Mouse (Mus musculus) lung, embryonic 15.5 days (tissue): ENCODE measurements around the gene Sod1. TPM values are rescaled to one million over a fixed set of nuclear protein-coding genes. Genes with fewer than 3 reads are reported as not detected.

Experiments
- ATAC-seq: fragments of 200-750 bp; cut with Nextera tagmentation; 2 replicates; pipeline ENCODE4 v1.8.0; 2017; ENCODE audit warnings: moderate number of reproducible peaks, borderline replicate concordance; ENCODE audit not compliant: low FRiP score, low TSS enrichment; ENCODE audit errors: extremely low read depth
- H3K27ac ChIP-seq: fragments of 300-500 bp; sonication (generic); 2 replicates; pipeline ENCODE4 v1.5.1; 2015; ENCODE audit warnings: moderate library complexity, mild to moderate bottlenecking, inconsistent platforms
- H3K27me3 ChIP-seq: fragments of 300-500 bp; sonication (generic); 2 replicates; pipeline ENCODE4 v1.6.1; 2015; ENCODE audit warnings: inconsistent platforms
- H3K36me3 ChIP-seq: fragments of 300-500 bp; sonication (generic); 2 replicates; pipeline ENCODE4 v1.6.1; 2015; ENCODE audit warnings: inconsistent platforms
- H3K4me1 ChIP-seq: fragments of 300-500 bp; sonication (generic); 2 replicates; pipeline ENCODE4 v1.6.1; 2015; ENCODE audit warnings: inconsistent platforms
- H3K4me2 ChIP-seq: fragments of 300-500 bp; sonication (generic); 2 replicates; pipeline ENCODE4 v1.6.1; 2015; ENCODE audit warnings: inconsistent platforms, mild to moderate bottlenecking, moderate library complexity
- H3K4me3 ChIP-seq: fragments of 300-500 bp; sonication (generic); 2 replicates; pipeline ENCODE4 v1.5.1; 2015; ENCODE audit warnings: mild to moderate bottlenecking, inconsistent platforms
- H3K9ac ChIP-seq: fragments of 300-500 bp; sonication (generic); 2 replicates; pipeline ENCODE4 v1.6.1; 2015; ENCODE audit warnings: inconsistent platforms
- H3K9me3 ChIP-seq: fragments of 300-500 bp; sonication (generic); 2 replicates; pipeline ENCODE4 v1.6.1; 2016; ENCODE audit warnings: inconsistent platforms
- WGBS: fragments of 180-500 bp; shearing (Covaris S2); methylation state at CpG from one replicate; pipeline ENCODE4 v1.1.7; 2015; 5-methylcytosine and 5-hydroxymethylcytosine counted together
- polyA plus RNA-seq: library from polyadenylated mRNA; unstranded; fragments of >200 nt; fragmentation: Nextera tagmentation; extraction: Ambion mirVana; gene quantifications from 2 replicates; pipeline ENCODE4 v1.2.1, GENCODE M21; 2015

The Sod1 gene
- polyA plus RNA-seq, 1 experiment from 2014 or later, result 1,192 TPM

DNA sequence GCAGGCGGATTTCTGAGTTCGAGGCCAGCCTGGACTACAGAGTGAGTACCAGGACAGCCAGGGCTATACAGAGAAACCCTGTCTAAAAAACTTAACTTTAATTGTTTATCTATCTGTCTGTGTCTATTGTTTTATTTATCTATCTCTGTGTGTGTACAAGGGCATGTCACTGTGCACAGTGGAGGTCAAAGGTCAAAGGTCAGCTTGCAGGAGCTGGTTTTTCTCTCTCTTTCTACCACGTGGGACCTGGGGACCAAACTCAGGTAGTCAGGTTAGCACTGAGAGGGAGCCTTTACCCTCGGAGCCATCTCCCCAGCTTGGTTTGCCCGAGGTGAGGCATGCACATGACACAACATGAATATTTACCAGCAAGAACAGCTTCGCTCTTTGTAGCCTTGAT, 29.3 kb upstream of the Sod1 start:
- H3K9ac ChIP-seq, result no peak overlapping the region
- ATAC-seq, result no peak
- H3K36me3 ChIP-seq, result no peaks in the 10 kb centered on the region
- H3K4me2 ChIP-seq, result no peak overlapping the region
- H3K4me1 ChIP-seq, result peaks cover 5% of the 10 kb centered on the region; the same call in 1 of the 2 replicates
- 69% methylated on average over 6 of the region's 6 CpGs for WGBS
- no peak overlapping the region for H3K27ac ChIP-seq
- H3K27me3 ChIP-seq, result no peaks in the 10 kb centered on the region
- H3K9me3 ChIP-seq, result no peaks in the 10 kb centered on the region
- H3K4me3 ChIP-seq, result no peak overlapping the region

DNA sequence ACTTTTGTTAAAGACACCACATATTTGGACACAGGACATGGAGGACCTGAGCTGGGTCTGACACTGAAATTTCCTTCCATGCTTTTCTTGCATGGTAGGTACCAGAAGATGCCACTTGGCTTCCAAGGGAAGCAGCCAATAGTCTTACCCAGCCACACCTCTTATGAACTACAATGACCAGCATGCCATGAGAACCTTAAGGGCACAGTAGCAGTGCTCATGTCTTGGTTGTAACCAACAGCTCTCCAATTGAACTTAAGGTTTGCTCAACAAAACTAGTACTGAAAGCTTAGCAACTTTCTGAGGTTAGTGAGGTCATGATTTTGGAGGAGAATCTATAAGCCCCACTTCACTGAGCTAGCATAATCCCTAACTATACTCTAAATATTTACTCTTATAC, 26.8 kb upstream of the Sod1 start:
- no peak overlapping the region for H3K9ac ChIP-seq
- peaks cover 15% of the 10 kb centered on the region; the same call in 1 of the 2 replicates for H3K4me1 ChIP-seq
- no peaks in the 10 kb centered on the region for H3K36me3 ChIP-seq
- no peaks in the 10 kb centered on the region for H3K9me3 ChIP-seq
- ATAC-seq, result no peak
- H3K4me2 ChIP-seq, result no peak overlapping the region
- H3K27ac ChIP-seq, result no peak overlapping the region
- H3K27me3 ChIP-seq, result no peaks in the 10 kb centered on the region
- no peak overlapping the region for H3K4me3 ChIP-seq

DNA sequence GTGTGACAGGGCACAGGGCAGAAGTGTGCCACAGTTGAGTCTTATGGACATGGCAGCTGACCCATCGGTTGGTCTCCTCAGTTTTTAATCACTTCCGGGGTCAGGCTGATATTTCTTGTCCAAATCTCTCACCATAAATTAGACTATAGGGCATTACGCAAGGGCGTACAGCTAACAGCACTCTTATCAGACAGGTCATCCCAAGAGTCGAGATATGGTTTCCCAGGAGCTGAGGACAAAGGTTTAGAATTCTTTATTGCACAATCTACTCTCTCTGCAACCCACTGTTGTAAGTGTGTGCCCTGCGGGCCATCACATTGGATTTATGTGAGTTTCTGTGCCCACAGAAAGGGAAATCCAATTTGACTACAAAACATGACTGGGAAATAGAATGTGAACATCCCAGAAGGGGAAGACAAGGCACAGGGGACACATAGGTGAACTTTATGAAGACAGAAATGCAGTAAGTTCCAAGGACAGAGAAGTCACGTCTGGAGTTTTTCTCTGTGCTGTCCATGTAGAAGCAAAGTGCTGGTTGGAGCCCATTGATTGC, 23.8 kb upstream of the Sod1 start:
- WGBS, result 60% methylated on average over 7 of the region's 7 CpGs
- peaks cover 17% of the 10 kb centered on the region; the same call in 1 of the 2 replicates for H3K4me1 ChIP-seq
- ATAC-seq, result no peak
- H3K9ac ChIP-seq, result no peak overlapping the region
- H3K9me3 ChIP-seq, result no peaks in the 10 kb centered on the region
- peak overlapping the region; percentile 54; the same call in 1 of the 2 replicates for H3K27ac ChIP-seq
- H3K4me3 ChIP-seq, result no peak overlapping the region
- no peaks in the 10 kb centered on the region for H3K36me3 ChIP-seq
- no peaks in the 10 kb centered on the region for H3K27me3 ChIP-seq
- peak overlapping the region; percentile 58 for H3K4me2 ChIP-seq

DNA sequence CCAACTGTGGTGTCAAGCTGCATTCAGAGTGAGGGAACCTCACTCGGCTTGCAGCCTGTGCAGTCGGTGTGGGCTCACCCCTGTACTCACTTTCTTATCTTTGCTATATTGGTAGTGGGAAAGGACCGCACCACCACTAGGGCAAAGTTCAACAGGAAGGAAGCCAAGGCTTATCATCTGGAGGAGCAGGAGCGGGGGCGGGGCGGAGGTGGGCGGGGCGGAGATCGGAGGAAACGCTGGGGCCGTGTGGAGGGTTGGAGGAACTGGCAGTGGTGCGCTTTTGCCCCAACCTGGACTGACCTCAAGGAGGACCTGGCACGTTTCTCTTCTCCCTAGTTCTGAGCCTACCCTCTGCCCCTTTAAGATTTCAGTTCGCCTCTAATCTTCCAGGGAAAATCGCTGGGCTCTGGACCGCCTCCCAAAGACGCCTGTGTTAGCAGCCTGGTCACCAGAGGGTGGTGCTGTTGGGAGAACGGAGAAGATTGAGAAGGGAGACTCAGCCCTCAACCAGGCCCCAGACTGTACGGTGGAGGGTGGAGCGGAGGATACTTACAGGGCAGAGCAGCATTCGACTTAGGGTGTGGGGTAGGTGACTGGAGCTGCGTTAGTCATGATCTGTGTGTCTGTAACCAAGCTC, 23.1 kb upstream of the Sod1 start:
- 3% methylated on average over 22 of the region's 22 CpGs for WGBS
- H3K9me3 ChIP-seq, result no peaks in the 10 kb centered on the region
- peak overlapping the region; percentile 58 for H3K4me2 ChIP-seq
- H3K9ac ChIP-seq, result peak overlapping the region; percentile 12; the same call in 1 of the 2 replicates
- no peaks in the 10 kb centered on the region for H3K36me3 ChIP-seq
- H3K27ac ChIP-seq, result peak overlapping the region; percentile 54
- peak; percentile 92 for ATAC-seq
- peaks cover 24% of the 10 kb centered on the region for H3K4me1 ChIP-seq
- H3K27me3 ChIP-seq, result no peaks in the 10 kb centered on the region
- peak overlapping the region; percentile 40 for H3K4me3 ChIP-seq

DNA sequence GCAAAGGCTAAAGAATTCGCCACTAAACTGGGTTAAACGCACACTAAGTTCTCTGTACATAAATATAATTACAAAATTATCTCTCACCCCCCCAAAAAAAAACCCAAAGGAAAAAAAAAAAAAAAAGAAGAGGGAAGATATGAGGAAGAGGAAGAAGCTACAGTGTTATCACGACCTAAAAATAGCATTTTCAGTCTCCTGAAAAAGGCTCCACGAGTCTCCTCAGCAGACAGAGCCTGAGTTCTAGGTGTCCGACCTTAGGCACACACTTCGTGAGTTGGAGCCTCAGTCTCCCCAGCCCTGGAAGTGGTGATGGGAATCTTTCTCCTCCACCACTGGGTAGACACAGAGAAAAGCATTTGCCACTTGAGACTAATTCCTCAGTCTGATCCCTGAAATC, 21.9 kb upstream of the Sod1 start:
- no peak overlapping the region for H3K27ac ChIP-seq
- H3K9ac ChIP-seq, result no peak overlapping the region
- H3K9me3 ChIP-seq, result no peaks in the 10 kb centered on the region
- H3K4me1 ChIP-seq, result peaks cover 26% of the 10 kb centered on the region
- no peak overlapping the region for H3K4me2 ChIP-seq
- H3K27me3 ChIP-seq, result no peaks in the 10 kb centered on the region
- H3K36me3 ChIP-seq, result no peaks in the 10 kb centered on the region
- H3K4me3 ChIP-seq, result no peak overlapping the region
- ATAC-seq, result no peak
- 70% methylated on average over 6 of the region's 6 CpGs for WGBS

DNA sequence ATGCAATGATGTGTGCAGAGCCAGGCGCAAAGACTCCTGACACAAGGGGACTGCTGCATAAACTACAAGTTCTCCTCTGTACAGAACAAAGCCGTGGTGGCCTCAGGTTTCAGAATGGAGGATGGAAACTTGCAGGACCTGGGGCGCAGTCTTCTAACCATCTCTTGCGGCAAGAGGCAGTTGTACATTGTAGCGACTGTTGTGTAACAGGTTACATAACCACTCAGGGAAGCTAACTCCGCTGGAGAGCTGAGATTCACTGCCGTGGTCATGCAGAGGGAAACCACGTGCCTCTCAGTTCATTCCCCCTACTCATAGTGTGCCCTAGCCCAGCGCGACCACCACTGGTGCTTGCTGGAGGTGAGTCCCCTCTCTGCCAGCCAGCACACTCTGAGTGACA, 21.4 kb upstream of the Sod1 start:
- no peak for ATAC-seq
- 78% methylated on average over 10 of the region's 10 CpGs for WGBS
- Histone ChIP-seq H3K27ac (no peak overlapping the region), H3K4me1 (peaks cover 26% of the 10 kb centered on the region), H3K9ac (no peak overlapping the region), H3K27me3 (no peaks in the 10 kb centered on the region), H3K4me3 (no peak overlapping the region), H3K4me2 (no peak overlapping the region), H3K9me3 (no peaks in the 10 kb centered on the region), H3K36me3 (no peaks in the 10 kb centered on the region)

GRCm38 (mm10) chr16:90202140-90202539, 18.4 kb upstream of the Sod1 start:
- 28% methylated on average over 19 of the region's 19 CpGs for WGBS
- no peak for ATAC-seq
- Histone ChIP-seq H3K9me3 (no peaks in the 10 kb centered on the region), H3K4me2 (peak overlapping the region; percentile 29), H3K4me3 (no peak overlapping the region), H3K27me3 (no peaks in the 10 kb centered on the region), H3K9ac (no peak overlapping the region), H3K4me1 (peaks cover 23% of the 10 kb centered on the region), H3K36me3 (no peaks in the 10 kb centered on the region), H3K27ac (peak overlapping the region; percentile 56)

GRCm38 (mm10) chr16:90203226-90203962, 17.2 kb upstream of the Sod1 start:
- H3K36me3 ChIP-seq, result no peaks in the 10 kb centered on the region
- ATAC-seq, result peak; percentile 69; the same call in 1 of the 2 replicates
- H3K27ac ChIP-seq, result peak overlapping the region; percentile 56
- no peaks in the 10 kb centered on the region for H3K27me3 ChIP-seq
- H3K9me3 ChIP-seq, result no peaks in the 10 kb centered on the region
- H3K4me1 ChIP-seq, result peaks cover 12% of the 10 kb centered on the region
- H3K9ac ChIP-seq, result no peak overlapping the region
- WGBS, result 57% methylated on average over 6 of the region's 6 CpGs
- no peak overlapping the region for H3K4me3 ChIP-seq
- H3K4me2 ChIP-seq, result no peak overlapping the region

- no peaks in the 10 kb centered on the region for H3K36me3 ChIP-seq
- H3K9me3 ChIP-seq, result no peaks in the 10 kb centered on the region
- H3K27ac ChIP-seq, result no peak overlapping the region
- no peak overlapping the region for H3K4me2 ChIP-seq
- 97% methylated on average over 2 of the region's 2 CpGs for WGBS
- ATAC-seq, result no peak
- H3K4me1 ChIP-seq, result peaks cover 12% of the 10 kb centered on the region
- no peak overlapping the region for H3K4me3 ChIP-seq
- no peaks in the 10 kb centered on the region for H3K27me3 ChIP-seq
- H3K9ac ChIP-seq, result no peak overlapping the region
Observed at GRCm38 (mm10) chr16:90204868-90205267, 15.7 kb upstream of the Sod1 start.

DNA sequence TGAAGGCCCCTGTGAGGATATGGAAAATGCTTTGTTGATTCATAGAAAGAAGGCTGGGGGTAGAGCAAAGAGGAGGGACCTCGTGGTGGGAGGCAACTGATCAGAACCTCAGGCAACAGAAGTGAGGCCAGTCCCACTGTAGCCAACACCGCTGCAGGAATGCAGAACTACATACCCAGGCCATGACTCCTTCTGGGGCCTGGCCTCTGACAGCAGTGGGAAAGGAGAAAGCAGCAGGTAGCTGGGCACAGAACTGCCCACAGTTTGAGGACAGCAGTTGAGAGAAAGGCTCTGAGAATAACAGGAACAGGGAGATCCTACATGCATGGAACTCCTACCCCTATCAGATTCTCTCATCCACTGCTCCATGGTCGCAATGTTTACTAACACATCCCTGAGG, 11.6 kb upstream of the Sod1 start:
- H3K36me3 ChIP-seq, result no peaks in the 10 kb centered on the region
- no peak overlapping the region for H3K4me3 ChIP-seq
- 59% methylated on average over 3 of the region's 3 CpGs for WGBS
- H3K27ac ChIP-seq, result no peak overlapping the region
- no peak overlapping the region for H3K4me2 ChIP-seq
- H3K4me1 ChIP-seq, result no peaks in the 10 kb centered on the region
- no peaks in the 10 kb centered on the region for H3K27me3 ChIP-seq
- ATAC-seq, result no peak
- no peaks in the 10 kb centered on the region for H3K9me3 ChIP-seq
- no peak overlapping the region for H3K9ac ChIP-seq

DNA sequence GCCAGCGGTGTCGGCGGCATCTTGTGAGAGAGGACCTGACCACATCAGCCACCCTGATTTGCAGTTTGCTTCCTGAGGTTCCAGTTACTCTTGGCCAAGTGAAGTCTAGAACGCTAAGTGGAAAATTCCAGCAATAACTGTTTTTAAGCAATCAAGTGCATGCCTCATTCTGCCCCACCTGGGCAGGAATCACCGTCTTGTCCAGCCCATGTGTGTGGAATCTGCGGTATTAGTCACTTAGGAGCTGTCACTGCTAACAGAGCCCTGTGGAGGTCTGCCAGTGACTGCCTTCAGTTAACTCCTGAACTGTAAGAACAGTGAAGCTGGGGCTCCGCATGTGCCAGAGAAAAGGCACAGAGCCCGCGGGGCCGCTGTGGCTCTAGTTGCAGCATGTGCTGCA, 9.8 kb upstream of the Sod1 start:
- H3K4me2 ChIP-seq, result no peak overlapping the region
- ATAC-seq, result no peak
- 66% methylated on average over 10 of the region's 10 CpGs for WGBS
- no peaks in the 10 kb centered on the region for H3K9me3 ChIP-seq
- H3K27me3 ChIP-seq, result no peaks in the 10 kb centered on the region
- no peak overlapping the region for H3K9ac ChIP-seq
- no peak overlapping the region for H3K27ac ChIP-seq
- no peaks in the 10 kb centered on the region for H3K4me1 ChIP-seq
- no peak overlapping the region for H3K4me3 ChIP-seq
- no peaks in the 10 kb centered on the region for H3K36me3 ChIP-seq

DNA sequence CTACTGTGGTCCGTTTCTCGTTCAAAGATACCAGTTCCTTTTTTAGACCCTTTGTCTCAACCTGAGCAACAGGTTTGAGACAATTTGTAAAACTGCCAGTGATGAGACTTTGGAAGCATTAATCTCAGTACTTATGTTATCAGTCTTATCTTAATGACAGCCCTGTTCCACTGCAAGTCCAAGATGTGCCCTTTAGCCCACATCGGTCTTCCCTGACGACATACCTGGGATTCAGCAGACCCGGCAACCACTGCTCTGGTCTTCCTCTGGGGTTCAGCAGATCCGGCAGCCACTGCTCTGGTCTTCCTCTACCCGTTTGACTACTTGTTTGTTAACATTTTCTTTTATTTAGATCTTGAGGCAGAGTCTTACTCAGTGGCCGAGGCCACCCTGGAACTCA, 8.8 kb upstream of the Sod1 start:
- Histone ChIP-seq H3K4me1 (0 out of 2 replicates have a peak, but pooled peaks cover 3% of the 10 kb centered on the region), H3K27me3 (no peaks in the 10 kb centered on the region), H3K4me2 (no peak overlapping the region), H3K27ac (no peak overlapping the region), H3K36me3 (no peaks in the 10 kb centered on the region), H3K9ac (no peak overlapping the region), H3K4me3 (no peak overlapping the region), H3K9me3 (no peaks in the 10 kb centered on the region)
- WGBS, result 72% methylated on average over 8 of the region's 8 CpGs
- ATAC-seq, result no peak
